Mouse (Mus musculus) cerebellum, adult 2 months (tissue): ENCODE results near the gene Adamtsl1.

ENCODE experiments used
- CTCF ChIP-seq: fragments of 200-500 bp; IDR thresholded peaks from 2 replicates; pipeline ENCODE4 v1.5.1; 2011; ENCODE audit warnings: low read depth, mild to moderate bottlenecking, control low read depth, low read length, moderate library complexity, borderline replicate concordance; ENCODE audit not compliant: insufficient read depth
- POLR2A ChIP-seq: fragments of 200-500 bp; IDR thresholded peaks from 2 replicates; pipeline ENCODE4 v1.6.1; 2011; ENCODE audit warnings: low read length, control low read depth, borderline replicate concordance; ENCODE audit not compliant: insufficient read depth

GRCm38 (mm10) chr4:85824705-85825085, 310.7 kb downstream of the Adamtsl1 start:
- TF ChIP-seq POLR2A (no peak), CTCF (no peak)
